Mouse (Mus musculus): ENCODE results near the gene Aldh1l1. TPM values are rescaled to one million over a fixed set of nuclear protein-coding genes. Genes with fewer than 3 reads are reported as not detected.
A peak's percentile ranks its signal among the peaks of the same experiment; 100 is the strongest.

Aldh1l1 gene
- polyA plus RNA-seq, 1 experiment from 2014 or later, result 2.1 TPM

DNA sequence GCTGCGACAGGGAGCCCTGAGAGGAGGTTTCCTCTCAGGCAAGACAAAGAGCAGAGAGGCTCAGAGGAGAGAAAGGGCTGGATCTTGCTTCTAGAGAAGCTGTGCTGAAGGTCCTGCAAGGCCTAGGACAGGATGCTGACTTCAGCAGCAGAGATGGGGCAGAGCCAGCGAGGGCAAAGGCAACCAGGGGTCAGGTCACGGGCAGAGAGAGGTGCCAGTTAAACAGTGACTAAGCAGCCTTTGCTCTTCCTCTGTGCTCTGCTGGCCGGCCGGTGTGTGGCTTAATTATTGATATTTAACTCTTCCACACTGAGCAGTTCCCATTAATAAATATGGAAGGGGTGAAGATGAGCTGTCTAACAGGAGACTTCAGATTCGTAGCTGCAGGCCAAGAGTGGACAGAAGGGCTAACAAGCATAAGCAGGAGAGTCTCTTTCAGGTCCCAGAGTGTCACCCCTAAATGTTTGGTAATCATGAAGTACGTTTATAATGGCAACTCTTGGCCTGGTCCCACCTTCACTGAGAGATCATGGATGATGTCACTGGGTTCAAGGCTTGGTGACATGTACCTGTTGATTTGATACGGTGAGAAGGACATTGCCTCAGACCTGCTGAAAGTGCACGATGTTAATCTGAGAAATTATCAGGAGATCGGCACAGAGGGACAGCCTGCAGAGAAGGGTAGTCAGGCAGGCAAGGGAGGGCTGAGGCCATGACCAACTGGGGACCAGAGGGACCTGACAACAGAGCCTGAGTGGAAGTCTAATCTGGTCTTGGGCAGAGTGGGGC is 5.9 kb downstream of the Aldh1l1 start:
- H3K4me2 ChIP-seq (replicated peaks), result no peak overlapping the region
- H3K4me3 ChIP-seq, result no peak overlapping the region
- no peak overlapping the region for H3K27ac ChIP-seq
- H3K4me1 ChIP-seq, result no peaks in the 10 kb centered on the region
- H3K9me3 ChIP-seq, result no peaks in the 10 kb centered on the region
- 81% methylated on average over 10 of the region's 10 CpGs for WGBS
- no peak for ATAC-seq (ENCODE audit: insufficient number of reproducible peaks, insufficient read depth, low FRiP score, low TSS enrichment)
- no peaks in the 10 kb centered on the region for H3K27me3 ChIP-seq
- no peaks in the 10 kb centered on the region for H3K36me3 ChIP-seq
- H3K9ac ChIP-seq, result no peak overlapping the region

DNA sequence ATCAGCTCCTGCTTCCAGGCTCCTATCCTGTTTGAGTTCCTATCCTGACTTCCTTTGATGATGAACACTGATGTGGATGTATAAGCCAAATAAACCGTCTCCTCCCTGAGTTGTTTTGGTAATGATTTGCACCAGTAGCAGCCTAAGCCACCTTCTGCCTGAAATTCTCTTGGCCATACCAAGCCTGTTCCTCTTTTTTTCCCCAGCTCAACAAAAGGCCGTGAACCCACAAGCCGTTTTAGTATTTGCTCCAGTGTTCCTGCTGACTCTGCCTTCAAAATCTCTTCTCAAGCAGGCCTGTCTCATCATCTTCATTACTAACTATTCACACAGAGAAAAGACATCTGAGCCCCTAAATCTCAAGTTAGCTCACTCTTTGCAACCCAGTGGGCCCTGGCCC is 7.9 kb downstream of the Aldh1l1 start:
- Histone ChIP-seq H3K9ac (no peak overlapping the region), H3K27ac (no peak overlapping the region), H3K27me3 (no peaks in the 10 kb centered on the region), H3K4me3 (no peak overlapping the region), H3K9me3 (no peaks in the 10 kb centered on the region), H3K4me1 (no peaks in the 10 kb centered on the region), H3K36me3 (no peaks in the 10 kb centered on the region), H3K4me2 (replicated peaks) (no peak overlapping the region)
- 79% methylated on average over 3 of the region's 3 CpGs for WGBS
- no peak for ATAC-seq (ENCODE audit: insufficient number of reproducible peaks, insufficient read depth, low FRiP score, low TSS enrichment)

DNA sequence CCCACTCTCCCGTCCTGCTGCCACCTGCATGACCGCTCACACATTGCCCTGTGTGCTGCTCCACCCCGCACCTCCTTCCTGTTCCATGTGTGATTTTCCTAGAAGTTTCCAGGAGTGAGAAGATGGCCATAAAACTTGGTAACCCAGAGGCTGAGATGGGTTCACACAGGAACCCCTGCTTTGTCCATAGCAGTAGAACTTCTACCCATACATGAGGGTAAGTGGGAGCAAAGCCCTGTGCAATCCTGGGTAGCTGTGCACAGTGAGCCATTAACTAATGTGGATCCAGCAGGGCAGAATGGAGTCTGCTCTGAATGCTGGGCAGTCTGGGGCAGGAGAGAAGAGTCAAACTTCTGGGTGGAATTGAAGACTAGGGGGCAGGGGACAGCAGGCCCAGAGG is 8.3 kb downstream of the Aldh1l1 start:
- Histone ChIP-seq H3K4me3 (no peak overlapping the region), H3K9ac (no peak overlapping the region), H3K27me3 (no peaks in the 10 kb centered on the region), H3K36me3 (no peaks in the 10 kb centered on the region), H3K9me3 (no peaks in the 10 kb centered on the region), H3K27ac (no peak overlapping the region), H3K4me1 (no peaks in the 10 kb centered on the region), H3K4me2 (replicated peaks) (no peak overlapping the region)
- WGBS, result 88% methylated on average over 3 of the region's 3 CpGs
- no peak for ATAC-seq (ENCODE audit: insufficient number of reproducible peaks, insufficient read depth, low FRiP score, low TSS enrichment)

DNA sequence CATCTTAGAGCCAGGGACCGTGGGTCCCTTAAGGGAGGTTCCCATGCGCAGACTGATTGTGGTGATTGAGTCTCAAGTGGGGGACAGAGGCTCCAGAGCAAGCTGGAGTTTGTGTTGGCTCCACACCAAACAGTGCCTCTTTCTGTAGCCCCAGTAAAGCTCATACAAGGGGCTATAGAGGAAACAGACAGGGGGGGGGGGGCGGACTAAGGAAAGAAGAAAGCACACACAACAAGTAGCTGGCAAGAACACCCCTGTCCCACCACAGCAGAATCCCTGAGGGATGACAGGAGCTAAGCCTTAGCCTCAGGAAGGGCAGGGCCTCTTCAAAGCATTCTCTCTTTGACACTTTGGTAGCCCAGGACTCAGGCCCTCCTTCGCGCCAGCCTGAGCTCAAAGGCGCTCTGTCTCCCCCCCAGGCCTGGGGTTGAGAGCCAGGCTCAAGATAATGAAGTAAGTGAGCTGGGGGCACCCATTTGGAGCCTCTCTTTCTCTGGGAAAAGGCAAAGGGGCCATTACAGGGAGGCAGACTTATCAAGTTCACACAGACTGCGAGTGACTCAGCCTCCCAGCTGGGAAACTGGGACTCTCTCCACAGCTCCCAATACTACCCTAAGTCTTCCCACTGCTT is 9.2 kb downstream of the Aldh1l1 start:
- Histone ChIP-seq H3K4me3 (no peak overlapping the region), H3K9me3 (no peaks in the 10 kb centered on the region), H3K4me2 (replicated peaks) (no peak overlapping the region), H3K36me3 (no peaks in the 10 kb centered on the region), H3K27ac (0 out of 2 replicates have a peak overlapping the region, but pooled peaks have one; percentile 17), H3K27me3 (no peaks in the 10 kb centered on the region), H3K9ac (no peak overlapping the region), H3K4me1 (no peaks in the 10 kb centered on the region)
- WGBS, result 45% methylated on average over 6 of the region's 7 CpGs
- ATAC-seq (ENCODE audit: insufficient number of reproducible peaks, insufficient read depth, low FRiP score, low TSS enrichment), result no peak

DNA sequence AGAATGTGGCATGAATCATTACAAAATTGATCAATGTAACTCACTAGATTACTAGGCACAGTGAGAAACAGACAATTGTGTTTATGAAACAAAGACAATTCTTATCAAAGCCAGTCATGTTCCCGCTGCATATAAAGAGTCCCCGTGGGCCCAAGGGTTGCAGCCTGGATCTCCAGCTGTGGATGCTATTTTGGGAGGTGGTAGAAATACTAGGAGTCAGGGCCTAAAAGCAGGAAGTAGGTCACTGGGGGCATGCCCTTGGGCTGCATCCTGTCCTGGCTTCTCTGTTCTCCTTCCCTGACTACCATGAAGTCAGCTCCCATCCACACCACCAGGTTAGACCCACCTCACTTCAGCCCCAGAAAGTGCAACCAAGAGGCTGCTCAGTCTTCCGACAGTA is 10.0 kb downstream of the Aldh1l1 start:
- H3K4me3 ChIP-seq, result no peak overlapping the region
- 0 out of 2 replicates have a peak, but pooled peaks cover 2% of the 10 kb centered on the region for H3K27me3 ChIP-seq
- H3K27ac ChIP-seq, result no peak overlapping the region
- H3K9ac ChIP-seq, result no peak overlapping the region
- no peak overlapping the region for H3K4me2 ChIP-seq (replicated peaks)
- WGBS, result 49% methylated on average over 3 of the region's 3 CpGs
- H3K4me1 ChIP-seq, result no peaks in the 10 kb centered on the region
- ATAC-seq (ENCODE audit: insufficient number of reproducible peaks, insufficient read depth, low FRiP score, low TSS enrichment), result no peak
- H3K9me3 ChIP-seq, result no peaks in the 10 kb centered on the region
- H3K36me3 ChIP-seq, result no peaks in the 10 kb centered on the region

DNA sequence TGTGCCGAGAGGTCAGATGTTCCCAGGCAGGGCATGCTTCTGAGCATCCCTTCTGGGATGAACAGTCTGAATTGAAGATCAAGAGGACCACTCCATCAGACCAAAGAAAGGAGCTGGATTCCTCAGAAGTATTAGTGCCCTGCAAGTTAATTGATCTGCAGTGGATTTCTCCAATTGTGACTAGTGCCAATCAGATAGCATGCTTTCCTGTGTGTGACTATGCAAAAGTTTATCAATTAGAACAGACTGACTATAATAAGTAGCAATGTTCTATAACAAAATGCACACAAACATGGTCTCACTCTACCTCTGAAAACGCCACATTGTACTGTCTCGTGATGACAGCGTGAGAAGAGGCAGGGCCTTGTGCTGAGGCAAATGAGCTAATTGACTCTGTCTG is 13.3 kb downstream of the Aldh1l1 start:
- H3K36me3 ChIP-seq, result no peaks in the 10 kb centered on the region
- H3K4me2 ChIP-seq (replicated peaks), result no peak overlapping the region
- H3K4me1 ChIP-seq, result no peaks in the 10 kb centered on the region
- no peaks in the 10 kb centered on the region for H3K9me3 ChIP-seq
- no peak overlapping the region for H3K27ac ChIP-seq
- no peak overlapping the region for H3K9ac ChIP-seq
- 48% methylated on average over 4 of the region's 4 CpGs for WGBS
- H3K4me3 ChIP-seq, result no peak overlapping the region
- 0 out of 2 replicates have a peak, but pooled peaks cover 2% of the 10 kb centered on the region for H3K27me3 ChIP-seq
- no peak for ATAC-seq (ENCODE audit: insufficient number of reproducible peaks, insufficient read depth, low FRiP score, low TSS enrichment)

DNA sequence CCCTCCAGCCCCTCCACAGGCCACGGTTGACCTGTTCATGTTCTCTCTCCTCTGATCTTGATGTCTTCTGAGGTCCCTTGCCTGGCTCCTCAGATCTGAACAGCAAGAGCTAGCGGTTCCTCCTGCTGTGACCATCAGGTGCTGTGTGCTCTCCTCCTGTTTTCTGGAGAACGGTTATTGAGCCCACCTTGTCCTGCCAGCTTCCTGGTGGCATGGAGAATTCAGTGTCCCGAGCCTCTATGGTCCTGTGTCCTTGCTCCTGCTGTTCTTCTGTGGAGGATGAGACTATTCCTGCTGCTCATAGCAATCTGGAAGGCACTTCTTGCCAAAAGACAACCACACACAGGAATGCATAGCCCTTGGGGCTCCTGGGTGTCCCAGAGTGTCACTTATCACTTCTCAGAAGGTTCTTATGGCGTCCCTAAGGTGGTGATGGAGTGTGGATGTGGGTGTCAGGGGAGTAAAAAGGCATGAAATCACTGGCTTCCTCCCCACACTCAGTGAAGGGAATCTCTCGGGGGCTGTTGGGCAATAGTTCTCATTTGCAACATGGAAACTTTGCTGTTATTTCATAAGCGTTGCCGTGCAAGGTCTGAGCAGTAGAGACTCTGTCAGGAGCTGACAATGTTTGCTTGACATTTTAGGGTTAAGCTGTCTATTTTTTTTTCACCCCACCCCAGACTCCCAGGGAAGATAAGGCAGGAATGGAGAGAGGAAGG is 15.2 kb downstream of the Aldh1l1 start:
- Histone ChIP-seq H3K27ac (no peak overlapping the region), H3K27me3 (0 out of 2 replicates have a peak, but pooled peaks cover 2% of the 10 kb centered on the region), H3K36me3 (no peaks in the 10 kb centered on the region), H3K4me2 (replicated peaks) (no peak overlapping the region), H3K4me3 (no peak overlapping the region), H3K9ac (no peak overlapping the region), H3K4me1 (no peaks in the 10 kb centered on the region), H3K9me3 (no peaks in the 10 kb centered on the region)
- ATAC-seq (ENCODE audit: insufficient number of reproducible peaks, insufficient read depth, low FRiP score, low TSS enrichment), result no peak
- WGBS, result 77% methylated on average over 8 of the region's 8 CpGs

DNA sequence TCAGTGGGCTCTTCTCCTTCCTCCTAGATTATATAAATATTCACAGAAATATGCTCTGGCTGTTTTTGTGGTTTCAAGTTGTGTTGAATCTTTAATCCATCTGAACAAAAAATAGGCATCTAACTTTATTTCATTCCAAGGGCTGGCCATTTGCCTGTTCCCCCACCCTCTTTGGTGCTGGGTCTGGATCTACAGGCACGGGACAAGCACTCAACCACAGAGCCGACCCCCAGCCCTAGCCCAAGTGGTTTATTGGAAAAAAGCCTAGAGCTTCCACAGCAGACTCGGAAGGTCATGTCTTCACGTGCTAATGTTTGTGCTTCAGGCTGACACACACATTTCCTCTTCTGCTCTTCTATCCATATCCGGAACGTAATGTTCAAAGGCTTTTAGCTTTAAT is 19.7 kb downstream of the Aldh1l1 start:
- no peaks in the 10 kb centered on the region for H3K36me3 ChIP-seq
- no peak overlapping the region for H3K4me2 ChIP-seq (replicated peaks)
- 56% methylated on average over 6 of the region's 6 CpGs for WGBS
- H3K27ac ChIP-seq, result no peak overlapping the region
- H3K9me3 ChIP-seq, result no peaks in the 10 kb centered on the region
- H3K27me3 ChIP-seq, result 0 out of 2 replicates have a peak, but pooled peaks cover 2% of the 10 kb centered on the region
- ATAC-seq (ENCODE audit: insufficient number of reproducible peaks, insufficient read depth, low FRiP score, low TSS enrichment), result no peak
- peaks cover 16% of the 10 kb centered on the region for H3K4me1 ChIP-seq
- no peak overlapping the region for H3K9ac ChIP-seq
- no peak overlapping the region for H3K4me3 ChIP-seq

DNA sequence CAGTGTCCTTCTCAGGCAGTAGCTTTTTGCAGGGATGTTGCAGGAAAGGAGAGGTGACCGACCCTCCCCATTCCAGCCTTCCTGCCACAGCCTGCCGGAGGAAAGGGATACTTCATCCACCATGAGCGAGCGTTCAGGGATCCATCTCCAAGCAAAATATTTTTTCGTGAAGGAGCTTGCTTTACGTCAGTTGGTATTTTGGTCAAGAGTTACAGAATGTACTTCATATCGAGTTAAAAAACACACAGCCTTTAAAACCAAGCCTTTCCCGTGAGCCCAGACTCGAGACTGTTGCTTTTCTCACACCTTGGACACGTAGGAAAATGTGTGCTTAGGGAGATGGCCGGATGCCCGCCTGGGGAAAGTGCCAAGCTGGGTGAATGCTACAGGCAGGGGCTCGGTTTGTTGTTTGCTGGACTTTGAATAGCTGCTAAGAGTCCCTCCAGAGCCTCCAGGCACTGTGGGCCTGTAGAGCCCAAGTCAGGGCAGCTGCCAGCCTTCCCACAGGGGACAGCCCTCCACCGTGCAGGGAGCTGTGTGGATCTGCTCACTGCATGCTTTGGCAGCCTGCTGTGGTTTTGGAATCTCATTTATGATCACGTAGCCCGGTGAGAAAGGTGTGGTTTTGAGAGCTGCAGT is 20.6 kb downstream of the Aldh1l1 start:
- peak overlapping the region; percentile 50; the same call in 1 of the 2 replicates for H3K27ac ChIP-seq

DNA sequence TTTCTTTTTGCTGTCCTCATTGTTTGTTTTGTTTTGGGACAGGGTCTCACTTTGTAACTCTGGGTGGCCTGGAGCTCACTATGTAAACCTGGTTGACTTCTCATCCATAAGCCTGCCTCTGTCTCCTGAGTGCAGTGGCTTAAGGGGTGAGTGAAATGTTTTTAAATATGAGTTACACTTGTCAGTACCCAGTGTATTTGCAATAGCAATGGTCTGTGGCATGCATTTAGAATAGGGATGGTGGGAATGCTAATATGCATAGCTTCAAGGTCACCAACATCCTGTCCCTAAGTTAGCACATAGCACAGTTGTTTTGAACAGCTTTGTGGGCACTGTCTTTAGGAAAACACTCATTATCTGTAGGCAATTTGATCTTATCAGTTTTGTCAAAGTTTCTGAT is 21.2 kb downstream of the Aldh1l1 start:
- H3K27me3 ChIP-seq, result no peaks in the 10 kb centered on the region
- no peak for ATAC-seq (ENCODE audit: insufficient number of reproducible peaks, insufficient read depth, low FRiP score, low TSS enrichment)
- no peak overlapping the region for H3K4me3 ChIP-seq
- H3K9ac ChIP-seq, result no peak overlapping the region
- no peaks in the 10 kb centered on the region for H3K9me3 ChIP-seq
- H3K4me1 ChIP-seq, result peaks cover 16% of the 10 kb centered on the region
- no peak overlapping the region for H3K27ac ChIP-seq
- no peak overlapping the region for H3K4me2 ChIP-seq (replicated peaks)
- no peaks in the 10 kb centered on the region for H3K36me3 ChIP-seq

More for the DNA sequence above, 20.6 kb downstream of the Aldh1l1 start:
- 49% methylated on average over 16 of the region's 16 CpGs for WGBS
- Histone ChIP-seq H3K9me3 (no peaks in the 10 kb centered on the region), H3K4me1 (peaks cover 16% of the 10 kb centered on the region), H3K27me3 (no peaks in the 10 kb centered on the region), H3K36me3 (no peaks in the 10 kb centered on the region), H3K9ac (peak overlapping the region; percentile 19; the same call in 1 of the 2 replicates), H3K4me2 (replicated peaks) (no peak overlapping the region), H3K4me3 (no peak overlapping the region)
- ATAC-seq (ENCODE audit: insufficient number of reproducible peaks, insufficient read depth, low FRiP score, low TSS enrichment), result no peak

DNA sequence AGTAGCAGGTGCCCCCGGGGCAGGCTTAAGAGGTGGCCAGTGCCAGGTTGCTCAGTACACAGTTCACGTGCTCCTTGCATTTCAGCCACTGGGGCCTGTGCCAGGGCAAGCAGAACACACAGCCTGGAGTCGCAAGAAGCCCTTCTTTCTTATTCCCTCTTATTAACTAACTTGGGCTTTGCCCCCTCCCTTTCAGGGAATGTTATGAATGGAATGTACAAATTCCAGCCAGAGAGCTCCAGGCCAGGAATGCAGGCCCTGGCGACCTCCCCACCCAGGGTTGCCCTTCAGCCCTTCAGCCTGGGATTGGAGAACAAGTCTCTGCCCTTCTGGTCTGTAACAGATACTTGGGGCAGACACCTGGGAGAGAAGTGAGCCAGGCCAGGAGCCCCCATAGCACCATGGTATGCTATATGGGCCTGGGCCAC is 22.0 kb downstream of the Aldh1l1 start:
- Histone ChIP-seq H3K36me3 (no peaks in the 10 kb centered on the region), H3K9ac (no peak overlapping the region), H3K27me3 (no peaks in the 10 kb centered on the region), H3K4me2 (replicated peaks) (no peak overlapping the region), H3K9me3 (no peaks in the 10 kb centered on the region), H3K4me3 (no peak overlapping the region), H3K4me1 (peaks cover 16% of the 10 kb centered on the region), H3K27ac (peak overlapping the region; percentile 41; the same call in 1 of the 2 replicates)
- WGBS, result 21% methylated on average over 4 of the region's 4 CpGs
- ATAC-seq (ENCODE audit: insufficient number of reproducible peaks, insufficient read depth, low FRiP score, low TSS enrichment), result peak; percentile 35; the same call in 1 of the 2 replicates

Measured in embryonic facial prominence, embryonic 12.5 days (tissue).